Mouse (Mus musculus): ENCODE measurements at regions not wholly inside any gene's neighbourhood (a gene's known extent, or its start where the extent isn't known, plus 50 kb on each side); places are given as distances from the start of the nearest gene placed in this dataset.

DNA sequence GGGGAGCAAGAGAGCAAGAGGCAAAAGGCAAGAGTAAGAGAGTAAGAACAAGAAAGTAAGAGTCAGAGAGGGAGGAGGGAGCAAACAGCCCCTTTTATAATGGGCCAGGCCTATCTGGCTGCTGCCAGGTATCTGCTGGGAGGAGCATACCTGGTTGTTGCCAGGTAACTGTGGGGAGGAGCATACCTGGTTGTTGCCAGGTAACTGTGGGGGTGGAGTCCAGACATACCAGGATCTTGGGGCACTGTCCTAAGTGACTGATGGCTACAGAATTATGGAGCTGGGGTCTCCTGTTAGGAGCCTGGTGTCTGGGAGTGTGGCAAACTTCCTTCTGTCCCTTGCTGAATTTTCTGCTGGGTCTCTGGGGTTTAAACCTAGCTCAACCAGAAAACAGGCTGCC lies 469.8 kb upstream of the Syt1 start:
- in situ Hi-C loops (cut with MboI, MseI) = no loop called here

- in situ Hi-C loops (cut with MboI, MseI) = no loop called here
These were observed 469.2 kb upstream of the Syt1 start for GRCm38 (mm10) chr10:109479941-109480340.

DNA sequence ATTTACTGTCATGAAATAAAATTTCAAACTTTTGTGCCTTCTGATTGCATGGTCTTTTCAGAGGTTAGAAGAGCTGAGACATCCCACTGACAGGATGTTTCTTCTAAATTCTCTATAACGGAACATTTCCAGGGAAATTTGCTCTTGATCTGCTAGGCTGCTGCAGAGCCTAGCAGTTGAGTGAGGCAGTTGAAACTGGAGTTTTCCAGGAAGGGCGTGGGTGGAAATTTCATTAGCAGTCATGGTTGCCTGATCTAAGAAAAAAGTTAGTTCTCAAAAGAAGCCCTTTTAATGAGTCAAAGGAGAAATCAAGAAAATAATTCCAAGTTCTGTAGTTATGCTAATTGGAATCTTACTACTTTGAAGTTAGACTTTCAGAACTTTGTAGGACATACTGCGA lies 455.7 kb upstream of the Syt1 start:
- in situ Hi-C loops (cut with MboI, MseI) = no loop called here

- in situ Hi-C loops (cut with MboI, MseI) = no loop called here
These were observed 420.3 kb upstream of the Syt1 start for GRCm38 (mm10) chr10:109431112-109431511.

DNA sequence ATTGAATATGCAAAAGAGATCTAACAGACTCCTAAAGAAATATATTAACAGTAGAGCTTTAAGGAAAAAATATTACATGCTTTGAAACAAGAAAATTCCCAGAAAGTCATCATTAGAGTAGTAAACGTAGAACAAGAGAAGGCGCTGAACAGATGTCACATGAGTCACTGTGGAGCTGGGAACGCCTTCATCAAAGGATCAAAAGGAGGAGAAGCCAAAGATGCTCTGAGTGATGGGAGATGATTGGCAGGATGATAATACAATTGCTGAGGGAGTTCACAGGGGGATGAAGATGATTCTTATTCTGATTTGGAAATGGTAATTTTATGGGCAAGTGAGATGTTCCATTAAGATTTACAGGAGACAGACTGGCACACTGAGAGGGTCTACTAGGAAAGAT lies 417.1 kb upstream of the Syt1 start:
- in situ Hi-C loops (cut with MboI, MseI) = no loop called here

GRCm38 (mm10) chr10:109407011-109407410 lies 396.2 kb upstream of the Syt1 start:
- in situ Hi-C loops (cut with MboI, MseI) = no loop called here

- in situ Hi-C loops (cut with MboI, MseI) = no loop called here
These were observed 394.4 kb upstream of the Syt1 start for GRCm38 (mm10) chr10:109405116-109405685.

- in situ Hi-C loops (cut with MboI, MseI) = no loop called here
These were observed 373.0 kb upstream of the Syt1 start for GRCm38 (mm10) chr10:109383758-109384157.

DNA sequence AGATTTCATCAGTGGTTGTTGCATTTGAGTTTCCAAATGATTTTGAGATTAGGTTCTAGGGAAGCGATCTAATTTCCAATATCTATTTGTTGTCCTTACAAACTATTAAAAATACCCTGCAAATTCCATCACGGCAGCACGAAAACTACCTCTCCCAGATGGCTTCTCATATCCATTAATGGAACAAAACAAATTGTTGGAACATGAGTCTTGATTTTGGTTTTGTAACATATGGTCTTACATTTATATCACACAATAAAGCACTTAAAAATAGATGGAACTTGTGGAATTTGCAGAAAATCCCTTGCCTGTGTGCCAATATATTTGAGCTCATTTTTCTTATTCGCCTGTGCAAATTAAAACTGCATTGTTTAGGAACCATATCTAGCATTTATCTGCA lies 368.1 kb upstream of the Syt1 start:
- in situ Hi-C loops (cut with MboI, MseI) = no loop called here

GRCm38 (mm10) chr10:109360161-109360560 lies 349.4 kb upstream of the Syt1 start:
- in situ Hi-C loops (cut with MboI, MseI) = no loop called here

GRCm38 (mm10) chr10:109358812-109359211 lies 348.0 kb upstream of the Syt1 start:
- in situ Hi-C loops (cut with MboI, MseI) = no loop called here

- in situ Hi-C loops (cut with MboI, MseI) = no loop called here
These were observed 322.1 kb upstream of the Syt1 start for GRCm38 (mm10) chr10:109332846-109333386.

GRCm38 (mm10) chr10:109309286-109309685 lies 298.5 kb upstream of the Syt1 start:
- in situ Hi-C loops (cut with MboI, MseI) = no loop called here

GRCm38 (mm10) chr10:109300199-109300598 lies 289.4 kb upstream of the Syt1 start:
- in situ Hi-C loops (cut with MboI, MseI) = loop anchor here in 1 of 2 experiments (5.0 kb wide), 1 partner anchor 1573 kb away; no protein-coding TSS in a partner anchor

DNA sequence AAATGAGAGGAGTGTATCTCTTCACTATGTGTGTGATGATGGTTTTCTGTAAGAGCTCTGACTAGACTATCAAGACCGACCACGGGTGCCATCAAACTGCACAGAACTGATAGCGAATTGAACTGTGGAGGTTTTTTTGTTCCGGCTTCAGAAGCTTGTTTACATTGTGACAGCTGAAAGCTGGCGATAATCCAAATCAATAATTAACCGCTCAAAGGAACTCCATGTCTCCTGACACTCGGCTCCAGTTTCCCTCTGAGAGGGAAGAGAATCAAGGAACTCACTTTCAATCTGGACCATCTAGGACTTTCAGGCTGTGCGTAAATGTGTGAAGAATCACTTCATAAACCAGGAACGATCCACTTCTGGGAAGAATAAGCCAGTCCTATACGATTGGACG lies 289.0 kb upstream of the Syt1 start:
- in situ Hi-C loops (cut with MboI, MseI) = loop anchor here in 1 of 2 experiments (5.0 kb wide), 1 partner anchor 1572 kb away; no protein-coding TSS in a partner anchor

DNA sequence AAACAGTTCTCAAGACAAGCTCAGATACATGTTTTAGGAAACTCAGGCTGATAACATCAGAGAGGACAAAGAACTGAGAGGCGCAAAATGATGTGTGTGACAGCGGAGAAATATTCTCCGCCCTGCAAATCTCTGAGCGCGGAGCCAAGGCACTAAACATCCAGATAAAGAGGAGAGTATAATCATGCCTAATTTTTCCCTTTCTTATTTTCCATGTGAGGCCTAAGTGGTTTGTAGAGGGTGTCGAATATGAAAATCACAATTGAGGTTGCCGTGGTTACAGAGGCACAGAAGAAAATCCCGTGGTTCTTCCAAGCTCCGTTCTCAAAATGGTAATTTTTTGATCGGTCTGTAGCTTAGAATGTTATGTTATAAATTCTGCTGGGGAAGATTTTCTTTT lies 272.6 kb upstream of the Syt1 start:
- in situ Hi-C loops (cut with MboI, MseI) = no loop called here

GRCm38 (mm10) chr10:109249781-109250180 lies 239.0 kb upstream of the Syt1 start:
- in situ Hi-C loops (cut with MboI, MseI) = no loop called here

DNA sequence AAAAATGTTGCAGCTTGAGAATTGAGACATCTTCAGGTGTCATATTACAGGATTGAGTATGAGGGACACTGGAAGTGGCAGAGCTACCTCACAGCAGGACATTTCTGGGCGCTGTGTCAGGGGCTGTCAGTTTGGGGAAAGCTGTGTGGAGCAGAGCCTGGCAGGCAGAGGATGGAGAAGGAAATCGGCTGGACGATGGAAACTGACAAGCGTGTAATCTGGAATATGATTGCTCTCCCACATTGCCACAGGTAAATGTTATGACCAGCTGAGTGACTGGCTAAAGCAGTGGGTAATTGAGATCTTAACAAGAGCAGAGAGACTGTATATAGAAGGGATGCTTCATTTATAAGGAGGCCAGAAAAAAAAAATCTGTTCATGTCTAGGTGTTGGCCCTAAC lies 235.5 kb upstream of the Syt1 start:
- in situ Hi-C loops (cut with MboI, MseI) = no loop called here

- in situ Hi-C loops (cut with MboI, MseI) = no loop called here
These were observed 226.2 kb upstream of the Syt1 start for GRCm38 (mm10) chr10:109237026-109237425.

GRCm38 (mm10) chr10:109226989-109227388 lies 216.2 kb upstream of the Syt1 start:
- in situ Hi-C loops (cut with MboI, MseI) = no loop called here

DNA sequence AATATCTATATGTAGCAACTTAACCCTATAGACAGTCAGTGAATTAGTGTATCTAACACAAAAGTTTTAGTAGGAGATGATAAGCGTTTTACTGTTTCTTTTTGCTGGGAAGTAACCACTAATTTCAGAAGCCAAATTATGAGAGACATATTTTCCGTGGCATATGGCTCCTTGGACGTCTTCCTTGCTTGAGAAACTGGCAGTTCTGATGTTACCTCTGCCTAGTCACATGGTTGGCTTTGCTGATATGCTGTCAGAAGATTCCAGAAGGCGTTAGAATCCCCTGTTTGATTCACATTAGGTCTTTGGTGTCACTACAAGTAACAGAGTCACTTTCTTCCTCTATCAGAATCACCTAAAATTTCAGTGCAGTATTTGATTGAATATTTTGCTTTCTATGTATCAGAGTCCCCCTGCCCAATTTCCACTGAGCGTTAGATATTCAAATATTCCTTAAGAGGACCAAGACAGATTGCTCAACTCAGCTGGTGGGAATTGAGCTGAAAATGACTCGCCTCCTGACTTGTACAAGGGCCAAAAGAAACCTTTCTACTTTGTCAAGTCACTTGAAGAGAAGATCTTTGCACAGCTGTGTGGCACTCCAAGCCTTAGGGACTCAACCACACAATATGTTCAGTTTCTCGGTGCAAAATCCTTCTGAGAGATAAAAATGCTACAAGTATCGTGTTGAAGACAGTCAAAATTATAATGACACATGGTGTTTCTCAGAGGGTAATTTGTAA lies 178.2 kb upstream of the Syt1 start:
- in situ Hi-C loops (cut with MboI, MseI) = no loop called here

- in situ Hi-C loops (cut with MboI, MseI) = no loop called here
These were observed 177.5 kb upstream of the Syt1 start for GRCm38 (mm10) chr10:109188252-109188651.

DNA sequence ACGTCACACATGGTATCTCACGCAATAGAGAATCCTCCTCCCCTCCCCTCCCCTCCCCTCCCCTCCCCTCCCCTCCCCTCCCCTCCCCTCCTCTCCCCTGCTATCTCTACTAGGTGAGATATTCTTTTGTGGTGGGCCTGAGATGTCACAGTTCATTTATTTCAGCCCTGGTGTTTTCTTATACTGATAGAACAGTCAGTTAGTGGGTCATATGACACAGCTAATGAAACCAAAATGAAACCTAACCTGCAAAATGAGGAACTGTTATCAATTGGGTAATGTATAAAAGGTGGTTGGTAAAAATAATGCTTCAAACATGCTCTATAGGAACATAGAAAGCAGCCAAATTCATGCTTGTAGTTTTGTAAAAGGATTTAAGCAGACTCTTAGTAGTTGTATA lies 174.5 kb upstream of the Syt1 start:
- in situ Hi-C loops (cut with MboI, MseI) = no loop called here
